Mouse (Mus musculus): ENCODE data around the gene Tbc1d25. TPM values are rescaled to one million over a fixed set of nuclear protein-coding genes. Genes with fewer than 3 reads are reported as not detected.

Gene Tbc1d25
- polyA plus RNA-seq (2012; rRNA removed), result 17.5 and 20.1 TPM in 2 replicates

GRCm38 (mm10) chrX:8175504-8176385, at the start of gene Tbc1d25:
TSS of gene Tbc1d25 (minus strand) at chrX:8176181.

GRCm38 (mm10) chrX:8206015-8206693, 30.2 kb upstream of the Tbc1d25 start, which contains the start of gene Porcn:
TSS of gene Porcn (minus strand) at chrX:8206525.

GRCm38 (mm10) chrX:8193419-8193723, 17.4 kb upstream of the Tbc1d25 start, which contains the start of gene Ebp:
TSS of gene Ebp (minus strand) at chrX:8193512.

GRCm38 (mm10) chrX:8145153-8145991, 30.6 kb downstream of the Tbc1d25 start, which contains the start of gene Rbm3:
TSS of gene Rbm3 (minus strand) at chrX:8145880.

GRCm38 (mm10) chrX:8132017-8132976, 43.7 kb downstream of the Tbc1d25 start, which contains the start of gene Wdr13:
TSS of gene Wdr13 (minus strand) at chrX:8132892.

Other genes with a start within 250 kb of the Tbc1d25 start
- not detected in 2 replicates for gene Eras, start 247.6 kb downstream of the Tbc1d25 start, polyA plus RNA-seq (2012; rRNA removed)
- 51.2 and 62.0 TPM in 2 replicates for gene Hdac6, start 228.3 kb downstream of the Tbc1d25 start, polyA plus RNA-seq (2012; rRNA removed)
- 8.0 and 9.2 TPM in 2 replicates for gene Gata1, start 198.1 kb downstream of the Tbc1d25 start, polyA plus RNA-seq (2012; rRNA removed)
- gene Glod5, start 157.7 kb downstream of the Tbc1d25 start, polyA plus RNA-seq (2012; rRNA removed), result not detected in 2 replicates
- gene Suv39h1, start 101.4 kb downstream of the Tbc1d25 start, polyA plus RNA-seq (2012; rRNA removed), result 19.6 and 26.9 TPM in 2 replicates
- gene Was, start 85.7 kb downstream of the Tbc1d25 start, polyA plus RNA-seq (2012; rRNA removed), result 3.2 TPM in 2 replicates
- 259 and 304 TPM in 2 replicates for gene Wdr13, start 43.3 kb downstream of the Tbc1d25 start, polyA plus RNA-seq (2012; rRNA removed)
- gene Rbm3, start 30.3 kb downstream of the Tbc1d25 start, polyA plus RNA-seq (2012; rRNA removed), result 79.2 and 93.2 TPM in 2 replicates
- 75.7 and 80.8 TPM in 2 replicates for gene Ebp, start 17.3 kb upstream of the Tbc1d25 start, polyA plus RNA-seq (2012; rRNA removed)
- 101 and 110 TPM in 2 replicates for gene Porcn, start 30.3 kb upstream of the Tbc1d25 start, polyA plus RNA-seq (2012; rRNA removed)
- 42.4 and 58.3 TPM in 2 replicates for gene Ftsj1, start 76.2 kb upstream of the Tbc1d25 start, polyA plus RNA-seq (2012; rRNA removed)
- gene Slc38a5, start 95.0 kb upstream of the Tbc1d25 start, polyA plus RNA-seq (2012; rRNA removed), result 162 and 224 TPM in 2 replicates
- gene Ssxb10, start 151.2 kb upstream of the Tbc1d25 start, polyA plus RNA-seq (2012; rRNA removed), result not detected in 2 replicates
- gene Ssxb9, start 190.8 kb upstream of the Tbc1d25 start, polyA plus RNA-seq (2012; rRNA removed), result not detected in 2 replicates
- not detected in 2 replicates for gene Ssxb1, start 237.1 kb upstream of the Tbc1d25 start, polyA plus RNA-seq (2012; rRNA removed)

All from ovary, adult 2 months (tissue).